Comparison of ENCODE assay signal across 17 mouse cellular contexts in the genomic region with DNA sequence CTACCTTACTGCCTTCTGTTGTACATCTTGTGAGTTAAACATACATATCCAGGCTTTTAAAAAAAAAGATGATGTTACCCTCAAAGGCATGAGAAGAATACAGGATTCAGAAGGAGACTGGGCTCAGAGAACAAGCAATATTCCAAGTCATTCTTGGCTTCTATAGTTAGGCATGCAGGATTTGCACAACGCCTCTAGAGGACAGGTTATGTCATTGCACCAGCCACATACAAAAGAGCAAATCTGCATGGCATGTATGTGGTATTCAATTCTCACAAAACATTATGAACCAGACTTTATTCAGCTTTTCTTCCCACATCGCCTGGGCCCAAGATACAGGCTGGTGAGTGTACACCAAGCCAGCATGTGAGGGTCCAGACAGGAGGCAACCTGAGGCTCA.
DNase-seq lines count a peak whose midpoint lies in the region; ATAC-seq and TF ChIP-seq lines count a peak whose summit lies in the region.
"Had no signal": no experiment of that assay in that cellular context is flagged by ENCODE, and none has a peak within 500 bp of the region (broad histone marks: within the 10 kb centered on the region; RNA-seq: fewer than 3 reads in every experiment).

No protein-coding gene starts in this region.

- H3K4me3 ChIP-seq in hindbrain, postnatal 0 days (ENCODE audit: low read length): no peak overlapping the region
- no peak overlapping the region for H3K4me3 ChIP-seq in hindbrain, embryonic 11.5 days (ENCODE audit: low read depth, low read length)
- H3K4me3 ChIP-seq in midbrain, embryonic 14.5 days (replicated peaks; ENCODE audit: low read depth, low read length): no peak overlapping the region
- H3K4me3 ChIP-seq in midbrain, embryonic 15.5 days: no peak overlapping the region
- no peak overlapping the region for H3K4me3 ChIP-seq in stomach, postnatal 0 days (ENCODE audit: low read depth, low read length)
- H3K4me3 ChIP-seq: embryonic facial prominence, embryonic 13.5 days; heart, embryonic 13.5 days; limb, embryonic 15.5 days had no signal

- intact Hi-C loops in heart, postnatal 10 days (cut with DNase I): no loop called here

- DNase-seq in hindbrain, postnatal 0 days (ENCODE audit: low spot score): peak; percentile 60
- no peak for DNase-seq in hindbrain, embryonic 11.5 days (ENCODE audit: low spot score)
- peak; percentile 47 for DNase-seq in midbrain, embryonic 14.5 days
- peak; percentile 25 for DNase-seq in R1 (ENCODE audit: low read depth, low spot score)
- no peak for DNase-seq in stomach, postnatal 0 days (ENCODE audit: low spot score)
- DNase-seq in heart, postnatal 10 days: no peak
- DNase-seq: cerebellum, adult 9-10 months; gastrocnemius, postnatal 25 days; kidney, postnatal 25 days; layer of hippocampus, postnatal 36 days; right cerebral cortex, postnatal 4 days had no signal

- no peak for TF ChIP-seq EP300 in stomach, postnatal 0 days (optimal IDR thresholded peaks at IDR 0.05)

- H3K4me2 ChIP-seq in hindbrain, postnatal 0 days (ENCODE audit: low read depth, low read length): no peak overlapping the region
- no peak overlapping the region for H3K4me2 ChIP-seq in hindbrain, embryonic 11.5 days (replicated peaks; ENCODE audit: low read depth, low read length)
- no peak overlapping the region for H3K4me2 ChIP-seq in midbrain, embryonic 14.5 days (ENCODE audit: low read length)
- H3K4me2 ChIP-seq in midbrain, embryonic 15.5 days: no peak overlapping the region
- H3K4me2 ChIP-seq in stomach, postnatal 0 days (replicated peaks; ENCODE audit: low read depth): no peak overlapping the region
- H3K4me2 ChIP-seq: embryonic facial prominence, embryonic 13.5 days; heart, embryonic 13.5 days; limb, embryonic 15.5 days had no signal

- no peaks in the 10 kb centered on the region for H3K27me3 ChIP-seq in hindbrain, postnatal 0 days (ENCODE audit: insufficient read depth, low read length)
- no peaks in the 10 kb centered on the region for H3K27me3 ChIP-seq in hindbrain, embryonic 11.5 days (ENCODE audit: control insufficient read depth, insufficient read depth, low read length)
- no peaks in the 10 kb centered on the region for H3K27me3 ChIP-seq in midbrain, embryonic 14.5 days (ENCODE audit: control insufficient read depth, insufficient read depth, low read length)
- no peaks in the 10 kb centered on the region for H3K27me3 ChIP-seq in midbrain, embryonic 15.5 days (replicated peaks)
- no peaks in the 10 kb centered on the region for H3K27me3 ChIP-seq in stomach, postnatal 0 days (ENCODE audit: control insufficient read depth, insufficient read depth, low read length)
- H3K27me3 ChIP-seq: embryonic facial prominence, embryonic 13.5 days; heart, embryonic 13.5 days; limb, embryonic 15.5 days had no signal

- no peak overlapping the region for H3K27ac ChIP-seq in hindbrain, postnatal 0 days
- no peak overlapping the region for H3K27ac ChIP-seq in hindbrain, embryonic 11.5 days (ENCODE audit: low read depth, low read length)
- no peak overlapping the region for H3K27ac ChIP-seq in midbrain, embryonic 14.5 days (replicated peaks; ENCODE audit: low read depth, low read length)
- H3K27ac ChIP-seq in midbrain, embryonic 15.5 days: no peak overlapping the region
- no peak overlapping the region for H3K27ac ChIP-seq in stomach, postnatal 0 days (replicated peaks)
- H3K27ac ChIP-seq: embryonic facial prominence, embryonic 13.5 days; heart, embryonic 13.5 days; limb, embryonic 15.5 days; macrophage had no signal

- no peaks in the 10 kb centered on the region for H3K4me1 ChIP-seq in hindbrain, postnatal 0 days (ENCODE audit: insufficient read depth, low read length)
- no peaks in the 10 kb centered on the region for H3K4me1 ChIP-seq in hindbrain, embryonic 11.5 days (replicated peaks; ENCODE audit: control insufficient read depth, insufficient read depth, low read length)
- no peaks in the 10 kb centered on the region for H3K4me1 ChIP-seq in midbrain, embryonic 14.5 days (ENCODE audit: control insufficient read depth, insufficient read depth, low read length)
- H3K4me1 ChIP-seq in midbrain, embryonic 15.5 days: no peaks in the 10 kb centered on the region
- no peaks in the 10 kb centered on the region for H3K4me1 ChIP-seq in stomach, postnatal 0 days (replicated peaks; ENCODE audit: control insufficient read depth, insufficient read depth)
- H3K4me1 ChIP-seq: embryonic facial prominence, embryonic 13.5 days; heart, embryonic 13.5 days; limb, embryonic 15.5 days had no signal

- ATAC-seq in hindbrain, postnatal 0 days: no peak; the same call in 1 of the 2 replicates
- no peak for ATAC-seq in hindbrain, embryonic 11.5 days (ENCODE audit: low FRiP score)
- ATAC-seq in midbrain, embryonic 14.5 days (ENCODE audit: low FRiP score, low TSS enrichment): no peak
- ATAC-seq in midbrain, embryonic 15.5 days (replicated peaks): no peak
- ATAC-seq in stomach, postnatal 0 days (ENCODE audit: low FRiP score, low TSS enrichment): no peak
- ATAC-seq: forebrain, embryonic 14.5 days had no signal

- H3K9ac ChIP-seq in hindbrain, postnatal 0 days (replicated peaks; ENCODE audit: low read length): no peak overlapping the region
- H3K9ac ChIP-seq in hindbrain, embryonic 11.5 days (ENCODE audit: low read depth, low read length): no peak overlapping the region
- H3K9ac ChIP-seq in midbrain, embryonic 14.5 days (replicated peaks; ENCODE audit: low read length): no peak overlapping the region
- no peak overlapping the region for H3K9ac ChIP-seq in midbrain, embryonic 15.5 days
- no peak overlapping the region for H3K9ac ChIP-seq in stomach, postnatal 0 days (ENCODE audit: low read length)
- H3K9ac ChIP-seq: embryonic facial prominence, embryonic 13.5 days; heart, embryonic 13.5 days; limb, embryonic 15.5 days had no signal

- peaks cover 14% of the 10 kb centered on the region; the same call in 1 of the 2 replicates for H3K36me3 ChIP-seq in hindbrain, postnatal 0 days (ENCODE audit: insufficient read depth, low read length)
- H3K36me3 ChIP-seq in hindbrain, embryonic 11.5 days (ENCODE audit: control insufficient read depth, insufficient read depth, low read length): no peaks in the 10 kb centered on the region
- peaks cover 21% of the 10 kb centered on the region for H3K36me3 ChIP-seq in midbrain, embryonic 14.5 days (ENCODE audit: control insufficient read depth, insufficient read depth, low read length)
- H3K36me3 ChIP-seq in midbrain, embryonic 15.5 days (replicated peaks): 0 out of 2 replicates have a peak, but pooled peaks cover 11% of the 10 kb centered on the region
- H3K36me3 ChIP-seq in stomach, postnatal 0 days (ENCODE audit: control insufficient read depth, insufficient read depth, low read length): no peaks in the 10 kb centered on the region
- H3K36me3 ChIP-seq: embryonic facial prominence, embryonic 13.5 days; heart, embryonic 13.5 days; limb, embryonic 15.5 days had no signal

- H3K9me3 ChIP-seq in hindbrain, postnatal 0 days (ENCODE audit: low read length): no peaks in the 10 kb centered on the region
- H3K9me3 ChIP-seq in hindbrain, embryonic 11.5 days (ENCODE audit: control insufficient read depth, low read length): no peaks in the 10 kb centered on the region
- no peaks in the 10 kb centered on the region for H3K9me3 ChIP-seq in midbrain, embryonic 14.5 days (ENCODE audit: control insufficient read depth, low read length)
- H3K9me3 ChIP-seq in midbrain, embryonic 15.5 days: no peaks in the 10 kb centered on the region
- no peaks in the 10 kb centered on the region for H3K9me3 ChIP-seq in stomach, postnatal 0 days (ENCODE audit: control insufficient read depth, low read length)
- H3K9me3 ChIP-seq: embryonic facial prominence, embryonic 13.5 days; limb, embryonic 15.5 days had no signal

- TF ChIP-seq CTCF in hindbrain, postnatal 0 days (IDR thresholded peaks at IDR 0.05; ENCODE audit: low read depth): peak; percentile 72
- peak; percentile 66 for TF ChIP-seq CTCF in stomach, postnatal 0 days (IDR thresholded peaks at IDR 0.05; ENCODE audit: low read depth)

- WGBS in hindbrain, postnatal 0 days: 26% methylated on average over 2 of the region's 2 CpGs
- WGBS in hindbrain, embryonic 11.5 days: 28% methylated on average over 2 of the region's 2 CpGs
- 31% methylated on average over 2 of the region's 2 CpGs for WGBS in midbrain, embryonic 14.5 days
- WGBS in midbrain, embryonic 15.5 days: 26% methylated on average over 2 of the region's 2 CpGs
- WGBS in stomach, postnatal 0 days: 30% methylated on average over 2 of the region's 2 CpGs

Comparison
In these comparisons a context has a peak if more than half of its experiments do, and no peak if none do; other contexts are left out.
1. DNase-seq: peak in hindbrain, postnatal 0 days (single experiment), midbrain, embryonic 14.5 days (single experiment) and R1 (single experiment); none in hindbrain, embryonic 11.5 days (single experiment), stomach, postnatal 0 days (single experiment) and heart, postnatal 10 days (0 of 2).